Mouse (Mus musculus) embryonic fibroblast, embryonic 13.5 days (primary cell): ENCODE measurements at regions not wholly inside any gene's neighbourhood (a gene's known extent, or its start where the extent isn't known, plus 50 kb on each side); places are given as distances from the start of the nearest gene placed in this dataset.

Experiments
- H3K27ac ChIP-seq: 2 replicates; pipeline ENCODE4 v1.5.1; 2012; ENCODE audit warnings: low read length, control low read depth, inconsistent platforms; ENCODE audit not compliant: insufficient read depth
- H3K4me1 ChIP-seq: 2 replicates; pipeline ENCODE4 v1.6.1; 2011; ENCODE audit warnings: low read length; ENCODE audit not compliant: control insufficient read depth, insufficient read depth
- H3K4me3 ChIP-seq: 2 replicates; pipeline ENCODE4 v1.5.1; 2011; ENCODE audit warnings: mild to moderate bottlenecking, control low read depth, low read length; ENCODE audit not compliant: insufficient read depth
- CTCF ChIP-seq: IDR thresholded peaks from 2 replicates; pipeline ENCODE4 v1.5.1; 2011; ENCODE audit warnings: mild to moderate bottlenecking, control low read depth, low read length, moderate library complexity, borderline replicate concordance; ENCODE audit not compliant: insufficient read depth
- POLR2A ChIP-seq: IDR thresholded peaks from 2 replicates; pipeline ENCODE4 v1.6.1; 2011; ENCODE audit warnings: low read depth, mild to moderate bottlenecking, control low read depth, low read length, moderate library complexity

DNA sequence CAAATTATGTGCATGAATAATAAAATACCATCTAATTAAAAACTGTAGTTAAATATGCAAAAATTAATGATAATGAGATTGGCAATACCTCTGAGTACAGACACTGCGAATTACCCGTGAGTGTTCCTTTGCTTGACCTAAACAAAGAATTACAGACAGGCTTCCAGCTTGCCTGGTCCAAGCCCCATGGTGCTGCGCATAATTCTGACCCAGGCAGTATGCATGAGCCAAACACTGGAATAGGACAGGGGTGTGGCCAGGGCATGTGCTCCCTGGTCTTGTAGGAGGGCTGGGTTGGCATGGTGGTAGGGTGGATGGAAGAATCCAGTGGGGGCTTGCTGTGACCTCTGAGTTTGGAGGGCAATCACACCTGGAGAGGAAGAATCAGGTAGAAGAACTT, 172.8 kb upstream of the Irx3 start:
- Histone ChIP-seq H3K4me1 (no peaks in the 10 kb centered on the region), H3K4me3 (no peak overlapping the region), H3K27ac (no peak overlapping the region)
- no peak for TF ChIP-seq CTCF
- no peak for TF ChIP-seq POLR2A

- H3K4me1 ChIP-seq, result no peaks in the 10 kb centered on the region
- H3K4me3 ChIP-seq, result no peak overlapping the region
- no peak overlapping the region for H3K27ac ChIP-seq
- TF ChIP-seq CTCF (no peak), POLR2A (no peak)
Observed at GRCm38 (mm10) chr8:91973951-91974439, 172.1 kb upstream of the Irx3 start.

DNA sequence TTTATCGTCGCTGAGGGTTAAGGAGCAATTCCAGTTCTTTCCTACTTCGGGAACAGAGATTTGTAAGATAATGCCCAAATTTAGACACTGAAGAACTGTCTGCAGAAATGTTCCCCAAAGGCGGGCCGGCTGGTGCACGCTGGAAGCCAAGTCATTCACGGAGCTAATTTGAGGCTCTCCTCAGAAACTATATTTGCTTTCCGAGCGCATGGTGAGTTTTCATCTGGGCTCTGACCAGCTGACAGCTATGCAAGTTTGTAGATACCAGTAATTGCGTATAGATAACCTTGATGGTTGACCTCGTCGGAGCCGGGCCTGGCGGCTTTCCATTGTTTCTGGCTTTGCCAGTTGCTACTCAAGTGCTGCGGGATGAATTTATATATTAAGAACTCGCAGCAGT, 165.5 kb upstream of the Irx3 start:
- Histone ChIP-seq H3K4me1 (no peaks in the 10 kb centered on the region), H3K4me3 (no peak overlapping the region), H3K27ac (no peak overlapping the region)
- no peak for TF ChIP-seq CTCF
- no peak for TF ChIP-seq POLR2A

DNA sequence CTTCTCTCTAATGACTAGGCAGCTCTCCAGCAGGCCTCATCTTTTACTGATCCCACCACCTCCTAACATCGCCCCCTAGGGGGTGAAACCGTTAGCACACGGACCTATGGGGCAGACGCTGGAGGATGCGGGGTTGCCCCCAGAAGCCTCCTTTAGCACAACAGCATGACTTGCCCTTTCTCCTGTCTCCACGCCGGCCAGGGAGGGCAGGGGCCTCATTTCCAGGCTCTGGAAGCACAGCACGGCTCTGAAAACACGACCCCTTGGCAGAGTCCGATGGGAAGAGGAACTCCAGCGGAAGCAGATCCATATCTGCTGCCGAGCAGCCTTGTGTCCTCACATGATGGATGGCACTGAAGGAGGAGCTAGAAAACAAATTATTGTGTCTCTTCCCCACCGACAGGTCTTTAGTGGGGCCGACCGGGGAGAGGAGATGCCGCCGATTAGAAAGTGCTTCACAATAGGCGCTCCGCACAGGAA, 165.1 kb upstream of the Irx3 start:
- Histone ChIP-seq H3K27ac (no peak overlapping the region), H3K4me3 (no peak overlapping the region), H3K4me1 (no peaks in the 10 kb centered on the region)
- TF ChIP-seq POLR2A (no peak), CTCF (no peak)

GRCm38 (mm10) chr8:91961696-91962095, 159.8 kb upstream of the Irx3 start:
- Histone ChIP-seq H3K27ac (no peak overlapping the region), H3K4me1 (no peaks in the 10 kb centered on the region), H3K4me3 (no peak overlapping the region)
- TF ChIP-seq POLR2A (no peak), CTCF (no peak)

- no peak for TF ChIP-seq CTCF
- TF ChIP-seq POLR2A, result no peak
- no peak overlapping the region for H3K27ac ChIP-seq
- H3K4me1 ChIP-seq, result no peaks in the 10 kb centered on the region
- H3K4me3 ChIP-seq, result no peak overlapping the region
Observed at GRCm38 (mm10) chr8:91955170-91955569, 153.3 kb upstream of the Irx3 start.

- no peak overlapping the region for H3K27ac ChIP-seq
- TF ChIP-seq CTCF (no peak), POLR2A (no peak)
- H3K4me1 ChIP-seq, result no peaks in the 10 kb centered on the region; the same call in 1 of the 2 replicates
- H3K4me3 ChIP-seq, result no peak overlapping the region
Observed at GRCm38 (mm10) chr8:91952981-91953380, 151.1 kb upstream of the Irx3 start.

DNA sequence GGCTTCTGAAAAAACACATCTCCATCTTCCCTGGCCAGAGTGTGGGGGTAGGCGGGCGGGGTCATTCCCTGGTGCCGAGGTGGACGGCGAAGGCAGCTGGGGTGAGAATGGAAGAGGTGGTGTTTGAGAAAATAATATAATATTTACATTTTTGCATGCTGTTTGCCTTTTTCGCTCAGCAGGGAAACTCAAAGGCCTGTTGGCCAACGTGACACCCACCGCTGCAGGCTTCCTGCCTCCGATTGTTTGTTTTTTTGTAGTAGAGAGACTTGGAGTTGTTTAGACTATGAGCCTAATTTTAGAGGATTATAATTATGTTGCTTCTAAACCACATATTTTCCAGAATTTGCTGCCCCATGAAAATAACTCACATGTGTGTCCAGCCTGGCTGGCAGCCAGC, 147.2 kb upstream of the Irx3 start:
- Histone ChIP-seq H3K4me3 (peak overlapping the region; percentile 28), H3K4me1 (no peaks in the 10 kb centered on the region; the same call in 1 of the 2 replicates), H3K27ac (no peak overlapping the region)
- TF ChIP-seq CTCF (no peak), POLR2A (no peak)

GRCm38 (mm10) chr8:91948173-91948940, 146.5 kb upstream of the Irx3 start:
- peak overlapping the region; percentile 28 for H3K4me3 ChIP-seq
- TF ChIP-seq POLR2A (no peak), CTCF (no peak)
- H3K4me1 ChIP-seq, result no peaks in the 10 kb centered on the region; the same call in 1 of the 2 replicates
- H3K27ac ChIP-seq, result no peak overlapping the region

DNA sequence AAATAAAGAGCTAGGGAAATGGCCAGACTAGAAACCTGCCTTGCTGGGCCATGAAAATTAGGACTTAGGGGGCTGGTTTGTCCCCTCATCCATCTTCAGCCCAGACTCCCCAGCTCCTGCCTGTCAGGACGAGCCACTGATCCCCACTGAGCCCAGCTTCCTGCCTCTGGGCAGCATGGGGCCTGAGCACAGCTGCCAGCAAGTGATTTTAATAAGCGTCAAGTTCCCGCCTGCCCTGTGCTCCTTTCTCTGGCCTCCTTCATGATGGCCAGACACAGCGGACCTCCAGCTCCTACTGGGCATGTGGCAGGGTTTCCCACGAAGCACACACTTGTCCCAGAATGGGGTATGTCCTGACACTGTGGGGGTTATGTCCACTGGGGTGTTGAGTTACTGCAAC, 139.1 kb upstream of the Irx3 start:
- Histone ChIP-seq H3K27ac (no peak overlapping the region), H3K4me3 (no peak overlapping the region), H3K4me1 (no peaks in the 10 kb centered on the region)
- TF ChIP-seq POLR2A (no peak), CTCF (no peak)

DNA sequence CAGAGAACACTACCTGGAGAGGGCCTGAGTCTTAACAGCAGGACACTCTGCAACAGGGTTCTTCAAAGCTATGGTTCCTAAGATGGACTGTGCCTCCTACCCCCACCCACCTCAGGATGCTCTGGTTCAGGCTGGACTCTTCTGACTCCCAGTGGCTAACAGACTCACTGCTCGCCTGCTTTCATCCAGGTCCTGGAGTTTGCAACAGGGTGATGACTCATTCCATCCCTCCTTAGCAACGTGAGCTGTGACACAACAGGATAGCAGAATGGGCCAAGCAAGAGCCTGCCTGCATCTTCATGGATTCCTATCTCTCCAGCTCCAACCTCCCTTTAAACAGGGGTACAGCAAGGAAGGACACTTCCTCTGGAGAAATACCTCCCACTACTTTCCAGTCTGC, 135.4 kb upstream of the Irx3 start:
- Histone ChIP-seq H3K4me1 (no peaks in the 10 kb centered on the region), H3K4me3 (no peak overlapping the region), H3K27ac (no peak overlapping the region)
- peak; percentile 34; the same call in 1 of the 2 replicates for TF ChIP-seq CTCF
- no peak for TF ChIP-seq POLR2A
